Mouse (Mus musculus): Measurements from ENCODE around the gene Gpha2. TPM values are rescaled to one million over a fixed set of nuclear protein-coding genes. Genes with fewer than 3 reads are reported as not detected.

Gene Gpha2
- polyA plus RNA-seq, 1 experiment from 2014 or later: 0.71 TPM

GRCm38 (mm10) chr19:6236842-6237241, 10.7 kb downstream of the Gpha2 start:
- H3K27me3 ChIP-seq (ENCODE audit: control insufficient read depth, insufficient read depth, low read length): no peaks in the 10 kb centered on the region
- no peak overlapping the region for H3K27ac ChIP-seq (ENCODE audit: low read depth, low read length)
- ATAC-seq (ENCODE audit: low FRiP score): no peak
- no peaks in the 10 kb centered on the region for H3K9me3 ChIP-seq (ENCODE audit: control insufficient read depth, low read length)
- WGBS: 74% methylated on average over 7 of the region's 7 CpGs
- no peak overlapping the region for H3K4me2 ChIP-seq (replicated peaks; ENCODE audit: low read depth, low read length)
- no peaks in the 10 kb centered on the region; the same call in 1 of the 2 replicates for H3K36me3 ChIP-seq (ENCODE audit: control insufficient read depth, insufficient read depth, low read length)
- peaks cover 4% of the 10 kb centered on the region; the same call in 1 of the 2 replicates for H3K4me1 ChIP-seq (replicated peaks; ENCODE audit: control insufficient read depth, insufficient read depth, low read length)
- no peak for DNase-seq (ENCODE audit: low spot score)
- H3K9ac ChIP-seq (ENCODE audit: low read depth, low read length): no peak overlapping the region
- no peak overlapping the region for H3K4me3 ChIP-seq (ENCODE audit: low read depth, low read length)

- Histone ChIP-seq H3K27ac (ENCODE audit: low read depth, low read length) (no peak overlapping the region), H3K4me3 (ENCODE audit: low read depth, low read length) (no peak overlapping the region), H3K9me3 (ENCODE audit: control insufficient read depth, low read length) (no peaks in the 10 kb centered on the region), H3K9ac (ENCODE audit: low read depth, low read length) (no peak overlapping the region), H3K27me3 (ENCODE audit: control insufficient read depth, insufficient read depth, low read length) (no peaks in the 10 kb centered on the region), H3K4me1 (replicated peaks; ENCODE audit: control insufficient read depth, insufficient read depth, low read length) (peaks cover 10% of the 10 kb centered on the region), H3K36me3 (ENCODE audit: control insufficient read depth, insufficient read depth, low read length) (no peaks in the 10 kb centered on the region), H3K4me2 (replicated peaks; ENCODE audit: low read depth, low read length) (no peak overlapping the region)
- no peak for ATAC-seq (ENCODE audit: low FRiP score)
- no peak for DNase-seq (ENCODE audit: low spot score)
These were observed 12.6 kb downstream of the Gpha2 start for GRCm38 (mm10) chr19:6238740-6239139.

GRCm38 (mm10) chr19:6240136-6240535, 14.0 kb downstream of the Gpha2 start:
- Histone ChIP-seq H3K9me3 (ENCODE audit: control insufficient read depth, low read length) (no peaks in the 10 kb centered on the region), H3K27ac (ENCODE audit: low read depth, low read length) (no peak overlapping the region), H3K4me2 (replicated peaks; ENCODE audit: low read depth, low read length) (no peak overlapping the region), H3K4me3 (ENCODE audit: low read depth, low read length) (no peak overlapping the region), H3K36me3 (ENCODE audit: control insufficient read depth, insufficient read depth, low read length) (no peaks in the 10 kb centered on the region), H3K4me1 (replicated peaks; ENCODE audit: control insufficient read depth, insufficient read depth, low read length) (peaks cover 6% of the 10 kb centered on the region), H3K27me3 (ENCODE audit: control insufficient read depth, insufficient read depth, low read length) (no peaks in the 10 kb centered on the region), H3K9ac (ENCODE audit: low read depth, low read length) (no peak overlapping the region)
- DNase-seq (ENCODE audit: low spot score): no peak
- ATAC-seq (ENCODE audit: low FRiP score): no peak
- 65% methylated on average over 1 of the region's 1 CpGs for WGBS

GRCm38 (mm10) chr19:6240725-6241124, 14.5 kb downstream of the Gpha2 start:
- no peaks in the 10 kb centered on the region for H3K27me3 ChIP-seq (ENCODE audit: control insufficient read depth, insufficient read depth, low read length)
- peaks cover 6% of the 10 kb centered on the region for H3K4me1 ChIP-seq (replicated peaks; ENCODE audit: control insufficient read depth, insufficient read depth, low read length)
- ATAC-seq (ENCODE audit: low FRiP score): no peak
- WGBS: 35% methylated on average over 5 of the region's 5 CpGs
- no peak overlapping the region for H3K9ac ChIP-seq (ENCODE audit: low read depth, low read length)
- no peak overlapping the region for H3K4me2 ChIP-seq (replicated peaks; ENCODE audit: low read depth, low read length)
- H3K27ac ChIP-seq (ENCODE audit: low read depth, low read length): no peak overlapping the region
- no peaks in the 10 kb centered on the region for H3K9me3 ChIP-seq (ENCODE audit: control insufficient read depth, low read length)
- H3K4me3 ChIP-seq (ENCODE audit: low read depth, low read length): no peak overlapping the region
- no peaks in the 10 kb centered on the region for H3K36me3 ChIP-seq (ENCODE audit: control insufficient read depth, insufficient read depth, low read length)
- no peak for DNase-seq (ENCODE audit: low spot score)

GRCm38 (mm10) chr19:6241274-6242107, 15.3 kb downstream of the Gpha2 start, which contains the start of gene Atg2a:
TSS of gene Atg2a (plus strand) at chr19:6241668.
- H3K4me2 ChIP-seq (replicated peaks; ENCODE audit: low read depth, low read length): peak within 1 kb of the TSS; percentile 90
- under 1% methylated on average over 55 of the region's 55 CpGs for WGBS
- peak within 1 kb of the TSS; percentile 0; the same call in 1 of the 2 replicates for H3K27ac ChIP-seq (ENCODE audit: low read depth, low read length)

GRCm38 (mm10) chr19:6242281-6242680, 16.1 kb downstream of the Gpha2 start:
- Histone ChIP-seq H3K36me3 (ENCODE audit: control insufficient read depth, insufficient read depth, low read length) (no peaks in the 10 kb centered on the region), H3K4me2 (replicated peaks; ENCODE audit: low read depth, low read length) (peak overlapping the region; percentile 90), H3K4me1 (replicated peaks; ENCODE audit: control insufficient read depth, insufficient read depth, low read length) (peaks cover 6% of the 10 kb centered on the region), H3K4me3 (ENCODE audit: low read depth, low read length) (peak overlapping the region; percentile 67), H3K9me3 (ENCODE audit: control insufficient read depth, low read length) (no peaks in the 10 kb centered on the region), H3K27ac (ENCODE audit: low read depth, low read length) (peak overlapping the region; percentile 0; the same call in 1 of the 2 replicates), H3K27me3 (ENCODE audit: control insufficient read depth, insufficient read depth, low read length) (no peaks in the 10 kb centered on the region), H3K9ac (ENCODE audit: low read depth, low read length) (peak overlapping the region; percentile 88)
- peak; percentile 32 for DNase-seq (ENCODE audit: low spot score)
- peak; percentile 12; the same call in 1 of the 2 replicates for ATAC-seq (ENCODE audit: low FRiP score)
- WGBS: 3% methylated on average over 4 of the region's 4 CpGs

More at GRCm38 (mm10) chr19:6241274-6242107, 15.3 kb downstream of the Gpha2 start, which contains the start of gene Atg2a:
- H3K4me3 ChIP-seq (ENCODE audit: low read depth, low read length): peak within 1 kb of the TSS; percentile 67
- DNase-seq (ENCODE audit: low spot score) (peak; percentile 99), ATAC-seq (ENCODE audit: low FRiP score) (peak; percentile 94)
- peak within 1 kb of the TSS; percentile 88 for H3K9ac ChIP-seq (ENCODE audit: low read depth, low read length)
- peaks cover 6% of the 10 kb centered on the region for H3K4me1 ChIP-seq (replicated peaks; ENCODE audit: control insufficient read depth, insufficient read depth, low read length)
- no peaks in the 10 kb centered on the region for H3K36me3 ChIP-seq (ENCODE audit: control insufficient read depth, insufficient read depth, low read length)
- no peaks in the 10 kb centered on the region for H3K27me3 ChIP-seq (ENCODE audit: control insufficient read depth, insufficient read depth, low read length)
- H3K9me3 ChIP-seq (ENCODE audit: control insufficient read depth, low read length): no peaks in the 10 kb centered on the region

GRCm38 (mm10) chr19:6243226-6243625, 17.0 kb downstream of the Gpha2 start:
- Histone ChIP-seq H3K4me2 (replicated peaks; ENCODE audit: low read depth, low read length) (no peak overlapping the region), H3K4me3 (ENCODE audit: low read depth, low read length) (no peak overlapping the region), H3K36me3 (ENCODE audit: control insufficient read depth, insufficient read depth, low read length) (no peaks in the 10 kb centered on the region), H3K27me3 (ENCODE audit: control insufficient read depth, insufficient read depth, low read length) (no peaks in the 10 kb centered on the region), H3K4me1 (replicated peaks; ENCODE audit: control insufficient read depth, insufficient read depth, low read length) (peaks cover 6% of the 10 kb centered on the region), H3K27ac (ENCODE audit: low read depth, low read length) (no peak overlapping the region), H3K9me3 (ENCODE audit: control insufficient read depth, low read length) (no peaks in the 10 kb centered on the region), H3K9ac (ENCODE audit: low read depth, low read length) (no peak overlapping the region)
- 85% methylated on average over 5 of the region's 5 CpGs for WGBS
- no peak for DNase-seq (ENCODE audit: low spot score)
- ATAC-seq (ENCODE audit: low FRiP score): no peak

- no peaks in the 10 kb centered on the region for H3K9me3 ChIP-seq (ENCODE audit: control insufficient read depth, low read length)
- H3K4me1 ChIP-seq (replicated peaks; ENCODE audit: control insufficient read depth, insufficient read depth, low read length): peaks cover 6% of the 10 kb centered on the region
- H3K9ac ChIP-seq (ENCODE audit: low read depth, low read length): no peak overlapping the region
- no peaks in the 10 kb centered on the region for H3K27me3 ChIP-seq (ENCODE audit: control insufficient read depth, insufficient read depth, low read length)
- H3K36me3 ChIP-seq (ENCODE audit: control insufficient read depth, insufficient read depth, low read length): no peaks in the 10 kb centered on the region
- DNase-seq (ENCODE audit: low spot score): no peak
- H3K4me2 ChIP-seq (replicated peaks; ENCODE audit: low read depth, low read length): no peak overlapping the region
- no peak overlapping the region for H3K27ac ChIP-seq (ENCODE audit: low read depth, low read length)
- 94% methylated on average over 1 of the region's 1 CpGs for WGBS
- no peak for ATAC-seq (ENCODE audit: low FRiP score)
- no peak overlapping the region for H3K4me3 ChIP-seq (ENCODE audit: low read depth, low read length)
These were observed 19.6 kb downstream of the Gpha2 start for GRCm38 (mm10) chr19:6245806-6246205.
